Mouse (Mus musculus) neural tube, embryonic 11.5 days (tissue): ENCODE measurements around the gene 4930426L09Rik. TPM values are rescaled to one million over a fixed set of nuclear protein-coding genes. Genes with fewer than 3 reads are reported as not detected.

ENCODE experiments used
- polyA plus RNA-seq: library from polyadenylated mRNA; unstranded; fragments of >200 nt; fragmentation: Nextera tagmentation; extraction: Ambion mirVana; gene quantifications from 2 replicates; pipeline ENCODE4 v1.2.1, GENCODE M21; 2014

The 4930426L09Rik gene
- polyA plus RNA-seq, 1 experiment from 2014 or later, result 0.68 TPM

Other genes starting within 250 kb of the 4930426L09Rik start
- gene Pip4k2a, start 217 bp upstream of the 4930426L09Rik start, polyA plus RNA-seq, result 10.8 and 10.9 TPM in 2 replicates
- gene Armc3, start 201.0 kb downstream of the 4930426L09Rik start, polyA plus RNA-seq, result 0.14 and 0.45 TPM in 2 replicates